Mouse (Mus musculus): ENCODE data around the gene Calcoco1.

Gene Calcoco1

DNA sequence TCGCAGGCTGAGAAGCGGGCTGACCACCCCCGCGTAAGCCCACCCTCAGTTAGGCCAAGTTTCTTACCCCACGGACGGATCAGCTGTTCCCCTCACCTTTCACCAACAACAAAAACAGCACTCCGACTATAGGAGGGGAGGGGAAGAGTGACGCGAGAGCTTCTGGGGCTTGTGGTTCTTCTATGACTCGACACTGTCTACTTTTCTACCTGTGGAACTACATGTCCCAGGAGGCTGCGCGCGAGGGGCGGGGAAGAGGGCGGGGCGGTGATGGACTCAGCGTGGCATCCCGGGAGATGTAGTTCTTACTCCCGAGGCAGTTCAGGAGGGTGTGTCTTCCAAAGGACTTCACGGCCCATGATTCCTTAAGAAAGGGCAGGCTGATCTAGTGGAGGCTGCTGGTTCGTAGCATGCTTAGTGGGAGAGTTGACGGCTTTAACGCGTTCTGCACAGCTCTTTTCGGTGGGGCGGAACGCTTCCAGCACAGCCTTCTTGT lies at the start of gene Calcoco1:
TSS of gene Calcoco1 (minus strand) at position 199 of the 496 bp plus-strand sequence.
- peak; percentile 98 for DNase-seq (ENCODE audit: low spot score in 2 of 2)

DNA sequence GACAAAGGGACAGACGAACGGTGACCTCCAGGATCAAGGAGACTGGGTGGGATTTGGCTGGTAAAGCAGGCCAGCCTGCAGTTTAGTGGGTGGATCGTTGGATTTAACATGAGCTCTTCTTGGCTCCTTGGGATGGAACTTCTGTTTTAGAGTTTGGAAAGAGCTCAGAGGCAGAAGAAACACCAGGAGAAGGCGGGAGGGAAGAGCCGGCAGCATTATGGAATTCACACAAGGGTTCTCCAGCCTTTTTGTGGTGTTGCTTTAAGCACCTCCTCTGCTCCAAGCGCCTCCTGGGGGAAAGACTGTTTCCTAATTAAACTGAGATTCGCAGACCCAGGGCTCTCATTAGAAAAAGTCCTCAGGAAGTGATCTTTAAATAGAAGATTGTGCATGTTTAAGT lies 48.9 kb upstream of the Calcoco1 start:
- DNase-seq (ENCODE audit: low spot score in 2 of 2) = no peak

DNA sequence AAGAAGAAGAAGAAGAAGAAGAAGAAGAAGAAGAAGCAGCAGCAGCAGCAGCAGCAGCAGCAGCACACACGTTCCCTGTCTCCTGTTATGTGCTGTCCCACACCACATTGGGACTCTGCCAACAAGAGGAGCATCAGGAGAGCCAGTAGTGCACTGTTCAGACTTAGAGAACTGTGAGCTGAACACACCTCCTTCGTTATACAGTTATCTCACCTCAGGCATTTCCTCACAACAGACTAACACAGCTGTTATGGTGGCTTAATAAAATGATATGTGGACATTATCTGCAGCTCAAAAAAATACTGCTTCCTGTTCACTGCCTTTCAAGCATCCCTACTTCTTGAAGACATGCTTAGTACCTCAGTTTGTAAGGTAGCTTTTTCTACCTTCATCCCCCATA lies 43.2 kb upstream of the Calcoco1 start:
- DNase-seq (ENCODE audit: low spot score in 2 of 2) = no peak

DNA sequence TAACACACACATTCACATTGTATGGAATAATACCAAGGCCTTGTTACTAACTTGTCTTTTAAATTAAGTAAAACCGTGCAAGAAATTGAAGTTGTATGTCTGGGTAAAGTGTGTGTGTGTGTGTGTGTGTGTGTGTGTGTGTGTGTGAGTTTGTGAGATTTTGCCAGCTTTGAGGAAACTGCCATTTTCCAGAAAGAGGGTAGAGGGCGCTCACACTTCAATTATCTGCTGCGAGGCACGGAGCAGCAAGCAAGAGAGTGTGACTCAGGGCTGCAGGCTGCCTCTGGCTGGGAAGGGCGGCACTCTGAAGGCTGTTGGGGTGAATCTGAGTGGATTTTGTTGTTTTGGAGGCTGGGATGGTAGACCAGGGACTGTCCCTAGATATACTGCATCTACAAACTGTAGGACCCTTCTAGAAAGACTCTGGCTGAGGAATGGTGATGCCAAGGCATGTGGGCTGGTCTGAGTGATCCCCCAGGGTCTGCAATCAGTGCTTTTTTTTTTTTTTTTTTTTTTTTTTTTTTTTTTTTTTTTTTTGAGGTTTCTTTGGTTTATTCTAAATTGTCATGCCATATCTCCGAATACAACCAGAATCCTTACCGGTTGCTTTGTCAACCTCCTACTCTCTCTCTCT lies 39.9 kb upstream of the Calcoco1 start:
- peak; percentile 72 to 81 for DNase-seq (ENCODE audit: low spot score in 2 of 2)

DNA sequence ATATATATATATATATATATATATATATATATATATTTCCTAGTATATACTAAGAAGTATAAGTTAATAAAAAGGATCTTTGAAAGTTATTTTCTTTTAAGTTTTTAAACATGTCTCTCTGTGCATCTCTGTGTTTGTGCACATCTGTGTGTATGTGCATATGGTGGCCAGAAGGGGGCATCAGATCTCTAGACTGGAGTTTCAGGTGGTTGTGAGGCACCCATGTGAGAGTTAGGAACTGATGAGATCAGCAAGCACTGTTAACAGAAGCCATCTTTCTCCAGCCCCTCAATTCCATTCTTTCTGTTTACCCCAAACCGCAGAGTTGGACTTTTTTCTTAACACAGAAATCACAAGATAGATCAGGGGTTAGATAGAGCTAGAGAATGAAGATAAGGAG lies 35.7 kb upstream of the Calcoco1 start:
- no peak for DNase-seq (ENCODE audit: low spot score in 2 of 2)

DNA sequence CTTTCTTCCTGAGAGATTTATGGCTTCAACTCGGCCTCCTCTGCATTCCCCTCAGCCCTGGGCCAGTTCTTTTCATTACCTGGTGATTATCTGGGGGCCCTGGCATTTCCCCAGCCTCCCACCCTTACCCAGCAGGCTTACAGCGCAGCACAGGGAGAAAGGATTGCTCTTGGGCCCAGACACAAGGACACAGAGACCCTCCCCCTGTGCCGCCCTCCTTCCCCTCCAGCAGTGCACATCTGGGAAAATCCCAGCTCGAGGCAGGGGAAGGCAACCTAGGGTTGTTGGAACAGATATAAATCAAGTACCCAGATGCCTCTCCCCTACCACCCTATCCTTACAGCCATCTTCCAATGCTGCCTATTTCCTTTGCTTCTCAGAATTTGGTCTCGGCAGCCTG lies 33.1 kb upstream of the Calcoco1 start:
- DNase-seq (ENCODE audit: low spot score in 2 of 2) = no peak

DNA sequence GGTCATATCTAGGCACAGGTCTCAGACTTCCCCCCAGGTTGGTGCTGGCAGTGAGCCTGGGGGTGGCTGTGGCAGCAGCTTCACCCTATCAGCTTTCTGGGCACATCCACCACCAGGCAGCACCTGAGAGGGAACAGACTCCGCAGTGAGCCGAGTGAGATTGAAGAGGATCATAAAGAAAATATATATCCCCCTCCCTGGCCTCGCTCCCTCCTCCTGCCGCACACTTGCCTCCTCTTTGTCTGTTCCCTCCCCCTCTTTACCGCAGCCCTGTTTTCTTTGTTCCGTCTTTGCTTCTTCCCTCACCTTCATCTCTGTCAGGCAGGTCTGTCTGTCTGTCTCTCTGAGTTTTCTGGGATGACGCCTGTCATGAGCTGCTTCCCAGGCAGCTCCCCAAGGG lies 32.4 kb upstream of the Calcoco1 start:
- no peak for DNase-seq (ENCODE audit: low spot score in 2 of 2)

DNA sequence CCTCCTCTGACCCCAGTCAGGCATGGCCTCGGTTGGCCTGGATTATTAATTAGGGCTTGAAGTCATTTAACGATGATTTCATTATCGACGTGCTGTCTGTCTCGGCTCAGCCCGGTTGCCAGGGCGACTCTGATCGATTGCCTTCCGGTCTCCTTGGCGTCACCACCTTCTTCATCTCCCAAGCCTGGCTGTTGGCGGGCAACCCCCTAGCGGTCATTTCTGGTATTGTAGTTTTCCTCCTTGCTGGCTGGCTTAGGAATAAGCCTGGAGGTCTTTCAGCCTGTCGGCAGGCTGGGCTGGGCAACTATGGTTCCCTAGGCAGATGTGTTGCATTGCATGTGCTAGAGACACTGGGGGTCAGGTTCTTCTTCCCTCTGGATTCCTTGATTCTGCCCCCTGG lies 31.2 kb upstream of the Calcoco1 start:
- DNase-seq (ENCODE audit: low spot score in 2 of 2) = peak; percentile 51 to 54

DNA sequence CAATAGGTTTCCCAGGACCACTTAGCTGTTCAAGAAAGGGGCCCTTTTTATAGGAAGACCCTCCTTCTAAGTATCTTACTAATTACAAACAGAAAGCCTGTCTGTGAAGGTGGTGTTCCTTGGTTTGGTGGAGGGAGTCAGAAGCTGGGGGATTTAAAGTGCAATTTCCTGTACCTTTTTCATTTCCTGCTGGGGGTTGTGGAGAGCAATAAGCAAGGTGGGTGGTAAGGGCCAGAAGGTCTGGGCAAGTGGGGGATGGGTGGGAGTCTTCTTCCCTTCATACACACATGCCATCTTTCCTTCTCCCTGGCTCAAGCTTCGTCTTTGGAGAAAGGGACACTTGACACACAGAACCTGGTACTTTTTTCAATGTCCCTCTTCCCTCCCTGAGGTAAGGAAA lies 30.2 kb upstream of the Calcoco1 start:
- no peak for DNase-seq (ENCODE audit: low spot score in 2 of 2)

DNA sequence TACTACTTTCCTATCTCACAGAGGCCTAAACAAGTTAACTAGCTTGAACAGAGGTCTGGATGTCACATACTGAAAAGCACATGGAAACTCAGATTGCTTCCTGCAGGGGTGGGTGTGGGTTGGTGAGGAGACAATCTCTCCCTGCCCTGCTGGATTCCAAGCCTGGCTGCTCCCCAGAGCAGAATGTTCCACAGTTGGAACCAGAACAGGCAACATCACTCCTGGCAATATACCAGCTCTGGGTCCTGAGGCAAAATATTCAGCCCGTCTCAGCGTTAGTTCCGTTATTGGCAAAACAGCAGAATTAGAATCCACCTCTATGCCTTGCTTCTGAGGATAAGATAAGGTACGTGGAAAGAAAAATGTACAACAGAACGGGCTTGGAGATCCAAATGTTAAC lies 28.3 kb upstream of the Calcoco1 start:
- peak; percentile 60 to 62 for DNase-seq (ENCODE audit: low spot score in 2 of 2)

DNA sequence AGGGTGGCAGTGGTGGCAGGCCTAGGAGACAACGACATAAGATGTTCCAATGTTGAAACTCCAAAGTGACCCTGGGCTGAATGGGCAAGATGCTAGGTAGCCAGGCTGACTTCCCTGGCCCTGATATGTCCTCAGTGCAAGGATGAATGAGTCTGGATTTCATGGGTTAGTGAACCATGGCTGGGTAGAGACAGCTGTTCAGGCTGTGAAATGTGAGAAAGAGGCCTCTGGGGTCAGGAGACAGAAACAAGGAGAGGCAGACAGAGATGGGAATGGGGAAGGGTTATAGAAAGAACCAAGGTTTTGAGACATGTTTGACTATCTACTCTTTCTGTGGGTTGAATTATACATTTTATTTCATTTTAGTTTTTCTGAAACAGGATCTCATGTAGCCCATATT lies 27.1 kb upstream of the Calcoco1 start:
- DNase-seq (ENCODE audit: low spot score in 2 of 2) = no peak

DNA sequence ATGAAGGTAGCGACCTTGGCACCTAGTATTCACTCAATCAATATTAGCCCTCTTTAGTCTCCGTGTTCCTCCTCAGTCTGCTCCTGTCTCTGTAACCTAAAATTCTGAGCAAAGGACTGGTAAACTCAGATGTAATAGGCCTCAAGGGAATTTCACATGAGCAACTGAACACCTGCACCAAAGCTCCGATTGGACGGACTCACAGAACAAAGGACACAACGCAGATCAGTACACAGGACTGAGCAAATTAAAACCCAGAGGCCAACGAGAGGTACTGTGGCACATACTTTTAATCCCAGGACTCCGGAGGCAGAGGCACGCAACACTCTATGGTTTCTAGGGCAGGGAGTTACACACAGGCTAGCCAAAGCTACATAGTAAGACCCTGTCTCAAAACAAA lies 25.9 kb upstream of the Calcoco1 start:
- DNase-seq (ENCODE audit: low spot score in 2 of 2) = no peak

DNA sequence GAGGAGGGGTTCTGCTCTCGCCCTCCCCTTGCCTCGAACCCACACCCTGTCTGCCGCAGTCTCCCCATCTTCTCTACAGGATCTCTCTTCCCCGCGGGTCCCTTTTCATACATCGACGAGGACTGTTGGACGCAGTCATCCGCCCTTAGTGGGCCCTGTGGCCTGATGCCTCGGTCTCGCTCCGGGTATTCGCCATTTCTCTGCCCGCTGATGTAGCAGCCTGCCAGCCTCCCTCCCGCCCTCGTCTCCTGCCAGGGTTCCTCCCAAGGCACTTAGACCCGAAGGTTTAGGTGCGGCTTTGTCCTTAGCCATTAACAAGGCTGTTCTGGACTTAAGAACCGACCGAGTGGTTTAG lies 25.3 kb upstream of the Calcoco1 start:
- DNase-seq (ENCODE audit: low spot score in 2 of 2) = peak in 1 of 2 experiments; percentile 43

DNA sequence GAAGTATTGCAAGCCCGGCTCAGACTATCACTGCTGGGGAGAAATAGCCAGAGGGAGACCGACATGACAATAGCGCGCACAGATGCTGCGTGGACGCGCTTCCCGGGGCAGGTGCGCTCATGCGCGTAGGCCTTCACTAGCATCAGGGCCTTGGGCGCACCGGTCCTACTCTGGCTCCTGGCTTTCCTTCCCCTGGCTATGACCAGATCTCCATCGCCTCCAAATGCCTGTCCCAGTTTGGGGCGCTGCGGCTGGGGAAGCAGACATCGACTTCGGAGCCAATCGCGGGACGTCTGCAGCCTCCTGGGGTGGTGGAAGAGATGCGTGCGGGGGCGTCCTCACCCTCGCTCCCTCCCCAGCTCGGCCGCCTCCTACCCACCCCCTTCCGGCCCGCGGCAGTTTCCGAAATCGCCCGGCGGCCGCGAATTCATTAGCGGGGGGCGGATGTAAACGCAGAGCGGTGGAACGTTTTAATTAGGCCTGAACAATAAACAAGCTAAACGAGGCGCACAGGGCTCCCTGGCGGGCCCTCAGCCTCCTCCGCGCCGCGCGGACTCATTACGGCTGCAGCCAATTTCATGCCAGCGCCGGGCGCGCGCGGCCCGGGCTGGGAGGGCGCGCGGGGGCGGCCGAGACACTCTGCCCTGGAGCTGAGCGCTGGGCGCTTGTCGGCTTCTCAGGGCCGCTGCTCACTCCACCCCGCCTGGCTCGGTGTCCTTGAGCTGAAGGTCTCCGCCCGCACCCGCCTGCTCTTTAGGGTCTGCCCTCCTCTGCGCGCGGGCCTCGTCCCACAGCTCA lies 24.7 kb upstream of the Calcoco1 start:
- DNase-seq (ENCODE audit: low spot score in 2 of 2) = peak; percentile 79 to 83

DNA sequence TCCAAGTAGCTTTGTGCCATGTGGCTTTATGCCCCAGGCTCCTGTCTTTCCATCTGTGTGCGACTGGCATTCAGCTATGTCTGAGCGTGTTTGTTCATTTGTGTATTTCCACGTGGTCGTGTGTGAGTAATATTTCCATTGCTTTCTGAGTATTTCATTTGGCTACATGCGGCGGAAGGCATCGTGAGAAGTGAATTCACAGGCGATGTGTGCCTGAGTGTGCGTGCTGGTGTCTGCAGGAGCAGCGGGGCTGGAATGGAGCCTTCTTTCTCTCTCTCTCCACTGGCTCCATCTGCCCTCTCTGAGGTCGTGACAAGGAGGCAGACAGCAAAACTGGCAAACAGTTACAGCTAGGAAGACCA lies 24.1 kb upstream of the Calcoco1 start:
- DNase-seq (ENCODE audit: low spot score in 2 of 2) = peak in 1 of 2 experiments; percentile 71

DNA sequence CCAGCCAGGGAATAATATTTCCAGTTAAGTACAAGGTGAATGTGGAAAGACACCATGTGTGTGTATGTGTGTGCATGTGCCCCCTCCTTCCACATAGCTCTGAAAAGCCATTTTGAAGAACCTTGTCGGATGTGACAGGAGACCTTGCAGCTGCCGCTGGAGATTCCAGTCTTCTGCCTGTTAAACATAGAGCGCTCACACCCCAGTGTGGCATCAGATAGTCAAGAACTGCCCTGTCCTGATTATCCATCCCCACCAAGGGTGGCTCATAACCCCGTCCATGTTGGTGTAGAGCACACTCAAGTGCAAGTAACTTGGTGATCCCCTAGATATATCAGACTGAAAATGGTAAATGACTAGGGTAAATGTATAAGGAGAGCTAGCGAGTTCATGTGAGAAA lies 23.4 kb upstream of the Calcoco1 start:
- DNase-seq (ENCODE audit: low spot score in 2 of 2) = no peak

DNA sequence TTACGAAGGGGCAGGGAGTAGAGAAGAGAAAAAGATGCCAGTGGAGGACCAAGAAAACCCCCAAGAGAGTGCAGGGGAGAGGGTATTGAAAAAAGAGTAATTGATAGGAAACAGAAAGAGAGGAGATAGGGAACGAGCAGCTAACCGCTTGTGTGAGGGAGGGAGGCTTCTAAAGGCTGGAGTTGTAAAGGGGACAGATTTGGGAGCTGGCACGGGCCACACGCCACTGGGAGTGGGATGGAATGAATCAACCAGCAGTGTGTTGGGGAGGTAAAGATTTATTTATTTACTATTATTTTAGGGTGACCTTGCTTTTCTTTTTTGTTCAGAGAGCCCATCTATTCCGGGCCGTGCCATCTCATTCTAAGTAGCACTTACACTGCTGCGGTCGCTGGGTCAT lies 22.9 kb upstream of the Calcoco1 start:
- no peak for DNase-seq (ENCODE audit: low spot score in 2 of 2)

DNA sequence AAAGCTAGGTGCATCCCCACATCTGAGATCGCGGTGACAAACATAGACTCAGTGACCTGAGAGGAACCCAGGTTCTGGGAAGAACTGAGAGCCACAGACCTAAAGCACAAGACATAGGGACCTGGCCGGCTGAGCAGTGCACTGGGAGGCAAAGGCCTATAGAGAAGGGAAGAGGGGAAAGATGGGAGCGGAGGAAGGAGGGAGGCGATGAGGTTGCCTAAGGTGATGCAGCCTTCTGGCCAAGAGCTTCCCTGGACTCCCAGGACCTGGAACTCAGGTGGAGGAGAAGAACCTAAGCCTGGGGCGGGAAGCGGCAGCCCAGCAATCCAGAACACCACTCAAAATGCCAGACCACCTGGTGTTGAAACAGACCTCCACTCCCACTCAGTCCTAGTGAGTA lies 22.4 kb upstream of the Calcoco1 start:
- DNase-seq (ENCODE audit: low spot score in 2 of 2) = no peak

DNA sequence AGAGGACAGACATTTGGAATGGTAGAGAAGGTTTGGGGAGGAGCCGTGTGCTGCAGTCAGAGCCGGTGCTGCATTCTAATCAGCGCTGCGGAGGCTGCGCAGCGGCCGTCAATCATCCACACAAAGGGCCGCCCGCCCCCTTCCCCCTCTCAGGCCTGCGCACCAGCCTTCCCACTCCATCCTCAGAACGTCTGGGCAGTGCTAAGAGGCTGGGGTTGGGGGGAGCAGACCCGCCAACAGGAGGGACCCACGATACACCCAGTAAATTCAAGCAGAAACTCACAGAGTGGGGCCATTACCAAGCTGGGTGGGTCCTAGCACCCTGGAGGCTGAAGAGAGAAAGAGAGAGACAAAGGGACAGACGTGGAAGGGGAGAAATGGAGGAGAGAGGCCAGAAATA lies 22.0 kb upstream of the Calcoco1 start:
- DNase-seq (ENCODE audit: low spot score in 2 of 2) = peak; percentile 80 to 85

DNA sequence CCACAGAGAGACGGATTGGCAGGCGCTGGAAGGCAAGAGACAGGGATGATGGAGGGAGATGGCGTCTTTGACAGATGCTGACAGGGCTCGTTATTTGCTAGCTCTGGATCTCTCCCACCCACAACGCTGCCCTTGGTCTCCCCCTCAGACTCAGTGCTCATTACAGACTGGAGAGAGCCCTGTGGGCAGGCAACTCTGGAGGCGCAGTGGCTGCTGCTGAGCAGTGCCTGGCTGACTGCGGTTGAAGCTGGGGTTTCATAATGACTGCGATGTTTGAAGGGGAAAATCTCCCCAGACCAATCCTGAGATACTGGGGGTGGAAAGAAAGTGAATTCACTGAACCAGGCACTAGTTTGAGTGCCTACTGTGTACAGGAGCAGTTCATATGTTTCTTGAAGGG lies 21.2 kb upstream of the Calcoco1 start:
- DNase-seq (ENCODE audit: low spot score in 2 of 2) = peak in 1 of 2 experiments; percentile 54

DNA sequence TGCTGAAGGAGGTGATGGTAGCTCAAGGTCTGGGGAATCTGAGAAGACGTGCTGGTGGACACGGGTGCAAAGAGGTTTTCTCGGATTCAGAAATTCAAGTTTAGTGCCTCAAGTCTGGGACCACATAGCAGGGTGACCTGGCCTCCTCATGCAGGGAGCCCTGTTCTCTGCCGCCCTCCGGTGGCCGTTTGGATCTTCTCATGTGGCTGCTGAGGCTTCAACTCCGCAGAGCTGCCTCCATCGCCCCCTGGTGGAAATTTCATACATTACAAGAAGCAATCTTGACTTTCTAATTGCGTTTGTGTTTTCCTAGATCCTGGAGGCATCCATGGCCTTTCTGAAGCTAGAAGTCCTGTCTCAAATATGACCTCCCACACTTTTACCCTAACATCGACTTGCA lies 20.6 kb upstream of the Calcoco1 start:
- DNase-seq (ENCODE audit: low spot score in 2 of 2) = peak; percentile 92 to 95

DNA sequence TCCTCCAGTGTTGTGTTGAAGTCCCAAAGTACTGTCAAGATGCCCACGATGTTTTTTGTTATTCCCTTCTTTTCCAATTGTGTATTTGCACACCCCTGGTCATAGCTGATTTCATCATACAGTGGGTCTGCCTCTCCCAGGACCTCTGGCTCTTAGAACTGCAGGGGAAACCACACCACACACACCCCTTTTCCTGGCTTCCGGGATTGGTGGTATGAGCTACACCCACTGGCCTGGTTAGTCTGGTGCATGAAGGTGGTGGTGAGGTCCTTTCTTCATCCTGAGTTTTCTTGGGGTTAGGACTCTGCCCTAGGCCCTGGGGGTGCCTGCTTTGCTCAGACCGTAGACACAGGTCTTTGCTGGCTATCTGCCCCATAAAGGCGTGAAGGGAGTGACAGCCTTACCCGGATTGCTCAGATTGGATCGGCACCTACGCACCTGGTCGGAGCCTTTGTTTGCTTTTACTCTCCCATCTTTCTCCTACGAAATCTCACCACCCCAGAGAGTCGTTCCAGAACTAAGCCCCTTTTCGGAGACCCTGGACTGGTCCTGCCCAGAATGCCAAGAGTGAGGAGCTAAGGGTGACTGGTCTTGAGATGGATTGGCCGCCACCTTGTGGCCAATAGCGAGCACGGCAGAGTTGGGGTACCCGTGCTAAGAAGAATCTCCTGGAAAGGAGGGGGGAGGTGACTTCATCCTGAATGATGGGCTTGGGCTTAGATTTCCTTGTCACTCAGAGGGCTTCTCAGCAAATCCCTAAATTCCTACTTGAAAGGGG lies 17.7 kb upstream of the Calcoco1 start:
- peak; percentile 83 for DNase-seq (ENCODE audit: low spot score in 2 of 2)

DNA sequence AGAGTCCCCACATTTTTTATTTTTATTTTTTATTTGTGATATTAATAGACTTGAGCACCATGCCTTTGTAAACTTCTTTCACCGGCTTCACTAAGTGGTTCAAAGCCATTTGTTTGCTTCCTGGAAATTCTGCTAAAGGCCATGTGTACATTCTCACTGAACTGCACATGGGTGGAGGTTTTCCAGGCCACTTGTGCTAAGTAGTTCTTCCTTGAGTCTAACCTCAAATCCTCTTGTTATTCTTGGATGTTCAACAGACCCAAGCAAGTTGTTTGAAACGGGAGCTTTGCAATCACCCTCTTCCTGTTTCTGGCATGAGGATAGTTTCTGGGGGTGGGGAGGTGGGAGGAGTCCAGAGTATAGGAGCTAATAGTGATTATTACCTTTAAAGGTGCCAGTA lies 16.5 kb upstream of the Calcoco1 start:
- no peak for DNase-seq (ENCODE audit: low spot score in 2 of 2)

All from right cerebral cortex, postnatal 10 days (tissue).